Mouse (Mus musculus) heart, adult 2 months (tissue): Measurements from ENCODE around the gene Vezt.

Source experiments
- CTCF ChIP-seq: fragments of 200-600 bp; IDR thresholded peaks from 2 replicates; pipeline ENCODE4 v1.8.1; 2022; ENCODE audit warnings: antibody characterized with exemption, mild to moderate bottlenecking, moderate library complexity
- POLR2A ChIP-seq: fragments of 200-500 bp; IDR thresholded peaks from 2 replicates; pipeline ENCODE4 v1.6.1; 2011; ENCODE audit warnings: mild to moderate bottlenecking, low read depth, low read length, control low read depth; ENCODE audit not compliant: insufficient read depth

- TF ChIP-seq CTCF (no peak), POLR2A (no peak)
These were observed 84.6 kb downstream of the Vezt start for GRCm38 (mm10) chr10:93950991-93951390.
